Mouse (Mus musculus) midbrain, embryonic 16.5 days (tissue): ENCODE measurements at regions not wholly inside any gene's neighbourhood (a gene's known extent, or its start where the extent isn't known, plus 50 kb on each side); places are given as distances from the start of the nearest gene placed in this dataset.

Experiments used
- ATAC-seq: fragments of 200-750 bp; cut with Nextera tagmentation; 2 replicates; pipeline ENCODE4 v1.8.0; 2017; ENCODE audit warnings: moderate TSS enrichment
- H3K27ac ChIP-seq: fragments of 300-500 bp; sonication (generic); 2 replicates; pipeline ENCODE4 v1.5.1; 2014; ENCODE audit warnings: mild to moderate bottlenecking, low read length, mixed read lengths
- H3K27me3 ChIP-seq: fragments of 300-500 bp; sonication (generic); 2 replicates; pipeline ENCODE4 v1.6.1; 2014; ENCODE audit warnings: low read depth, low read length, mixed read lengths; ENCODE audit not compliant: control insufficient read depth, insufficient read depth
- H3K36me3 ChIP-seq: fragments of 300-500 bp; sonication (generic); 2 replicates; pipeline ENCODE4 v1.6.1; 2014; ENCODE audit warnings: mild to moderate bottlenecking, low read length, moderate library complexity, mixed read lengths; ENCODE audit not compliant: control insufficient read depth, insufficient read depth
- H3K4me1 ChIP-seq: fragments of 300-500 bp; sonication (generic); 2 replicates; pipeline ENCODE4 v1.6.1; 2014; ENCODE audit warnings: mild to moderate bottlenecking, low read length, mixed read lengths; ENCODE audit not compliant: control insufficient read depth, insufficient read depth
- H3K4me2 ChIP-seq: fragments of 300-500 bp; sonication (generic); 2 replicates; pipeline ENCODE4 v1.6.1; 2014; ENCODE audit warnings: mild to moderate bottlenecking, low read length, mixed read lengths
- H3K4me3 ChIP-seq: fragments of 300-500 bp; sonication (generic); 2 replicates; pipeline ENCODE4 v1.5.1; 2014; ENCODE audit warnings: low read depth, mild to moderate bottlenecking, low read length, moderate library complexity, mixed read lengths
- H3K9ac ChIP-seq: fragments of 300-500 bp; sonication (generic); 2 replicates; pipeline ENCODE4 v1.6.1; 2014; ENCODE audit warnings: low read depth, low read length, mixed read lengths
- H3K9me3 ChIP-seq: fragments of 300-500 bp; sonication (generic); replicated peaks from 2 replicates; pipeline ENCODE4 v1.6.1; 2014; ENCODE audit warnings: mild to moderate bottlenecking, low read length, mixed read lengths; ENCODE audit not compliant: control insufficient read depth, poor library complexity, severe bottlenecking
- WGBS: fragments of 180-500 bp; shearing (Covaris S2); extraction: QIAGEN DNeasy Blood & Tissue Kit; methylation state at CpG from one replicate; pipeline ENCODE4 v1.1.7; 2014; 5-methylcytosine and 5-hydroxymethylcytosine counted together

DNA sequence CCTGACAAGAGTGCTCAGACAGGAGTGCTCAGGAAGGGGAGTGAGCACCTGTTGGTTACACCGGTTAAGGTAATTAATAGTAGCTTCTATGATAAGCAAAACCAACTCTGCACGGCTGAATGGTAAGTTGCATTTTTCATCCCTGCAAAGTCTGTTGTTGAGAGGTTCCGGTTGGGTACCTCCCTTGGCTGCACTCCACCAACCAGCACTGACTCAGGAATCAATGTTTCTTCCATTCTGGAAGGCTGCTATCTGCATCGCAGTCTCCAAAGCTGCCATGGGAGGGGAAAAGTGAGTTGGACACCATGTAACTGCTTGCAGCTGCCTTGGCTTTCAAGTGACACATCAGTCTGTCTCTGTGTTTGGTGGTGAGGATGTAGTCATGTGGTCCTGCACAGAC, 93.0 kb upstream of the Cacna2d3 start:
- Histone ChIP-seq H3K27ac (no peak overlapping the region), H3K27me3 (no peaks in the 10 kb centered on the region), H3K4me1 (no peaks in the 10 kb centered on the region), H3K9ac (no peak overlapping the region), H3K36me3 (no peaks in the 10 kb centered on the region), H3K9me3 (no peaks in the 10 kb centered on the region), H3K4me2 (no peak overlapping the region), H3K4me3 (no peak overlapping the region)
- 70% methylated on average over 4 of the region's 4 CpGs for WGBS
- ATAC-seq: no peak

DNA sequence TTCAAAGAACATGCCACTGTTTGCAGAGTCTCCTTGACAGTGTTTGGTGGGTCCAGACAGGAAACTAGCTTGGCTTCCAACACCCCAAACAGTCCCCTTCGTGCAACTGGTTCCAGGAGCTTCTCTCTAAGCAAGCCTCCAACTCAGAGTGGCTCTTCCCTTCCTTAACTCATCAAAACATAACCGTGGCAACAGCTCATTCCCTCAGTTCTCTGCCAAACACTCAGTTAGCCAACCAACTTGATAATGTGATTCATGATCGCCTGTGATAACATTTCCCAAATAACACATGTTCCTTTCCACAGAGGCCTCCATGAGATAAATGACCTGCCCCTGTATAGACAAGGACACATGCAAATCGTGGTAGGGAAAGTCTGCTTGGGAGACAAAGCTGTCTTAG, 95.9 kb upstream of the Cacna2d3 start:
- H3K4me3 ChIP-seq: no peak overlapping the region
- no peaks in the 10 kb centered on the region for H3K4me1 ChIP-seq
- ATAC-seq: no peak
- H3K9me3 ChIP-seq: no peaks in the 10 kb centered on the region
- no peak overlapping the region for H3K4me2 ChIP-seq
- no peak overlapping the region for H3K9ac ChIP-seq
- WGBS: 82% methylated on average over 4 of the region's 4 CpGs
- H3K36me3 ChIP-seq: no peaks in the 10 kb centered on the region
- H3K27ac ChIP-seq: no peak overlapping the region
- H3K27me3 ChIP-seq: no peaks in the 10 kb centered on the region

DNA sequence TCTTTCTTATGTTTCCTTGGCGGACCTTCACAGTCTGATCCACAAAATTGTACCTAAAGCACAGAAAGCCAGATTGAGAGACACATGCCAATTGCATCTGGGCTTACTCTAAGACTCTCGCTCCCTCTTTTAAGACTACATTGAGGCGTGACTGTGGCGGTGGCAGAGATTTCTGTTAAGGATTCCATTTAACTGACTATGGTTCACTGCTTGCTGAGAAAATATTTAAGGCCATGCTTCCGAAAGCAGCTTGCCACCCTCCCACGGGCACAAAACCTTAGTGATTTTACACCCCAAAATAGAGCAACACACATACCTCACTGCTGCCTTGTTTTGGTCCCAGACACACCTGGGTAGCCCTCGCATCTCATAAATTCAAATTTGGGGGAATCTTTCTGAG, 96.6 kb upstream of the Cacna2d3 start:
- no peak for ATAC-seq
- Histone ChIP-seq H3K36me3 (no peaks in the 10 kb centered on the region), H3K27me3 (no peaks in the 10 kb centered on the region), H3K27ac (no peak overlapping the region), H3K9ac (no peak overlapping the region), H3K4me2 (no peak overlapping the region), H3K4me1 (no peaks in the 10 kb centered on the region), H3K9me3 (no peaks in the 10 kb centered on the region), H3K4me3 (no peak overlapping the region)
- WGBS: 93% methylated on average over 7 of the region's 7 CpGs

- H3K36me3 ChIP-seq: no peaks in the 10 kb centered on the region
Measured at GRCm38 (mm10) chr14:29818751-29819150, 97.1 kb upstream of the Cacna2d3 start.

DNA sequence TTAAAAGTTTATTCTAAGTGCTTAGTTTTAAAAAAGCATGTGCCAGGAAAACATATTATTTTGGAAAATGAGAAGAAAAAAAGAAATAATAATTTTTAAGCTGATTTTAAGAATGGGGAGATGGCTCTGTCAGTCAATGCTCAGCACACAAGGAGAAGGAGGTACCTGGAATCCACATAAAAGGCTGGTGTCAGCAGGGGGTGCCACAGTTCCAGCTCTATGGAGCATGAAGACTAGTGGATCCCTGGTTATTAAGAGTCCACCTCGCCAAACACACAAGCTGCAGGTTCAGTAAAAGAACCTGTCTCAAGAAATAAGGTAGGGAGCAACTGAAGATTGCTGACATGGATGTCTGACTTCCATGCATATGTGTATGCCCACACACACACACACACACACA, 115.4 kb upstream of the Cacna2d3 start:
- no peaks in the 10 kb centered on the region for H3K4me1 ChIP-seq
- no peaks in the 10 kb centered on the region for H3K9me3 ChIP-seq
- no peak overlapping the region for H3K9ac ChIP-seq
- WGBS: 42% methylated on average over 1 of the region's 1 CpGs
- H3K27ac ChIP-seq: no peak overlapping the region
- ATAC-seq: no peak
- H3K4me3 ChIP-seq: no peak overlapping the region
- H3K4me2 ChIP-seq: no peak overlapping the region
- no peaks in the 10 kb centered on the region for H3K27me3 ChIP-seq
- no peaks in the 10 kb centered on the region for H3K36me3 ChIP-seq

More at GRCm38 (mm10) chr14:29818751-29819150, 97.1 kb upstream of the Cacna2d3 start:
- no peaks in the 10 kb centered on the region for H3K9me3 ChIP-seq
- WGBS: 88% methylated on average over 2 of the region's 2 CpGs
- no peak overlapping the region for H3K4me3 ChIP-seq
- no peak overlapping the region for H3K27ac ChIP-seq
- H3K4me1 ChIP-seq: no peaks in the 10 kb centered on the region
- ATAC-seq: no peak
- H3K4me2 ChIP-seq: no peak overlapping the region
- no peaks in the 10 kb centered on the region for H3K27me3 ChIP-seq
- H3K9ac ChIP-seq: no peak overlapping the region

DNA sequence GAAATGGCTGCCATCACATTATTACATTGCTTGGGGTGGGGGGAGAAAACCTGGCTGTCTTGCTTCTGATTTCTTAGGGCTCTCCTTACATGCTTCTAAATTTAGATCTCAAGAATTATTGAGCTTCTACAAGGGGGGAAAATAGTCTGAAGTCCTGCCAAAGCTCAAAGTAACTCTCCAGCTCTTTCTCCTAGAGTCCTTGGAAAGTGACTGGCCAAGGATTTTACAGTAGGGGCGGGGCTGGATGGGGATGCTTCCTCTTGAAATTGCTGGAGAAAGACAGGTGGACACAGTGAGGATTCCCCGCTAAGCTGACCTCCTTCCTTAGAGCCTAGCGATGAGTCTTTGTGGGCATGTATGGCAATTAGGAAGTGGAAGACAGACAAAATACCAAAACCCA, 117.9 kb upstream of the Cacna2d3 start:
- no peak for ATAC-seq
- H3K27ac ChIP-seq: no peak overlapping the region
- H3K4me1 ChIP-seq: no peaks in the 10 kb centered on the region
- WGBS: 92% methylated on average over 3 of the region's 3 CpGs
- no peak overlapping the region for H3K9ac ChIP-seq
- no peaks in the 10 kb centered on the region for H3K9me3 ChIP-seq
- H3K36me3 ChIP-seq: no peaks in the 10 kb centered on the region
- no peaks in the 10 kb centered on the region for H3K27me3 ChIP-seq
- H3K4me2 ChIP-seq: no peak overlapping the region
- no peak overlapping the region for H3K4me3 ChIP-seq

DNA sequence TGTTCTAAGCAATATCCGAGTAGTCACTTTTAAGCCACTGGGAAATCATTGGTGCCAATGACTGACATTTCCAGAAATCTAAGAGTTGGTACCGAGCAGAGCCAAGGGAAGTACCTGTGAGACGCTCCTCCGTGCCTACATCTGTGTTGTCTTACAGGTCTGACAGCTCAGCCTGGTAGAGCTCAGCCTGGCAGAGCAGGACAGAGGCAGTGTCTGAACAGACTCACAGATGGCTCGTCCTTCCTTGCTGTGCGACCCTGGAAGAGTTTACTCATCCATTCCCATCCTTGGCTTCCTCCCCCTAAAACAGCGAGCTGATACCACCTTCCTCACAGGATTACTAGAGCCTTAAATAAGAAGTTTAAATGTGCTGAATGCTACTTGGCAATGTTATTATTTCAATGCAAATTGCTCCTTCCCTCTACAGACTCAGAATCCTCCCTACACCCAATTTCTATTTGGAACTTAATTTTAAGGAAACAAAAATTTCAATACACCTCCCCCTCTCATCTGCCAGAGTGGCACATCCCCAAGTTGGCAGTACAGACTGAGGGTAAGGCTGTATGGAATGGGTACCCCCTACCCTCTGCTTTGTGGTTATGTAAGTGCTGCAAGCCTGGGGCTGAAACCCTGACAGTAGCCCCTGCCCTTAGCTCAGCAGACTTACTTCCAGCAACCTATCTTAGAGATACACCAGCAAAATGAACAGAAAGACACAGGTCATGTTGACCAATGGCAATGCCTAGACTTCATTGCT, 119.9 kb upstream of the Cacna2d3 start:
- Histone ChIP-seq H3K27ac (no peak overlapping the region), H3K27me3 (no peaks in the 10 kb centered on the region), H3K4me1 (no peaks in the 10 kb centered on the region), H3K36me3 (no peaks in the 10 kb centered on the region), H3K4me3 (no peak overlapping the region), H3K4me2 (no peak overlapping the region), H3K9ac (no peak overlapping the region), H3K9me3 (no peaks in the 10 kb centered on the region)
- WGBS: 86% methylated on average over 7 of the region's 7 CpGs
- no peak for ATAC-seq

GRCm38 (mm10) chr14:29847661-29848060, 120.4 kb upstream of the Selenok start:
- Histone ChIP-seq H3K36me3 (no peaks in the 10 kb centered on the region), H3K9me3 (no peaks in the 10 kb centered on the region), H3K9ac (no peak overlapping the region), H3K4me2 (no peak overlapping the region), H3K27ac (no peak overlapping the region), H3K27me3 (no peaks in the 10 kb centered on the region), H3K4me1 (no peaks in the 10 kb centered on the region), H3K4me3 (no peak overlapping the region)
- 73% methylated on average over 7 of the region's 7 CpGs for WGBS
- no peak for ATAC-seq

- ATAC-seq: no peak
- no peak overlapping the region for H3K9ac ChIP-seq
- no peaks in the 10 kb centered on the region for H3K36me3 ChIP-seq
- WGBS: 83% methylated on average over 5 of the region's 5 CpGs
- no peaks in the 10 kb centered on the region for H3K4me1 ChIP-seq
- no peak overlapping the region for H3K27ac ChIP-seq
- no peaks in the 10 kb centered on the region for H3K9me3 ChIP-seq
- no peak overlapping the region for H3K4me3 ChIP-seq
- H3K27me3 ChIP-seq: no peaks in the 10 kb centered on the region
- no peak overlapping the region for H3K4me2 ChIP-seq
Measured at GRCm38 (mm10) chr14:29851286-29851685, 116.8 kb upstream of the Selenok start.
